Mouse (Mus musculus): ENCODE results near the gene Celsr3.

Celsr3 gene

DNA sequence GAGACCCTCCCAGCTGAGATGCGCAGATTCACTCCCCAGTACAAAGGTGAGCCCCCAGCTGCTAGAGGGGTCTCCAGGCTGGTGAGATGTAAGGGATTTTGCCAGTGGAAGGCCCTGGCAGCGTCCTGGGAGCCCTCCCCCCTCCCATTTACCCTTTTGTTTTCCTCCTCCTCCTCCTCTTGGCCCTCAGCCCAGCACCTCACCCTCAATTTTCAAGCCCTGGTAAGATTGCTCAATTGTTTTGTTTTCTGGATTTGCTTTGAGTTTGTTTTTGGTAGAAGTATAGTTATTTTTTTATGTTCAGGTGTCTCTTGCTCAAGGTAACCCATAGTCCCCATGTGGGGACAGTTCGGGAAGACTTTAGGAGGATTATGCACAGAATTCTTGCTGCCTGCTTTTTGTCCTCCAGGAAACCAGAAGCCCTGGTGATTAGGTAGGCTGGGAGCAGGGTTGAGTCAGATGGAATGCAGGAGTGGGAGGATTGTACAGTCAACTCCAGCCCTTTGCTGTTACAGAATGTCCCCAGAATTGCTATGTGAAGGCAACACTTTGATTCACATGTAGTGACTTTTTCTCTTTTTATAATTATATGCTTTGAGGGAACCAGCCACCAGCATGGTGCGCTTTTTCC lies 29.7 kb upstream of the Celsr3 start:
- CTCF ChIA-PET, result interaction anchor here in 1 of 4 experiments (0.7 to 1.0 kb wide), 2 partner anchors 10 to 23 kb away, joined by 3 to 4 read pairs; no protein-coding TSS in a partner anchor
- POLR2A ChIA-PET, result interaction anchor here in 3 of 4 experiments (0.7 to 2.1 kb wide), 10 partner anchors 10 to 195 kb away, joined by 3 to 8 read pairs (median 3); partner anchors contain the start of gene Pfkfb4 (in 1 of the 3)

DNA sequence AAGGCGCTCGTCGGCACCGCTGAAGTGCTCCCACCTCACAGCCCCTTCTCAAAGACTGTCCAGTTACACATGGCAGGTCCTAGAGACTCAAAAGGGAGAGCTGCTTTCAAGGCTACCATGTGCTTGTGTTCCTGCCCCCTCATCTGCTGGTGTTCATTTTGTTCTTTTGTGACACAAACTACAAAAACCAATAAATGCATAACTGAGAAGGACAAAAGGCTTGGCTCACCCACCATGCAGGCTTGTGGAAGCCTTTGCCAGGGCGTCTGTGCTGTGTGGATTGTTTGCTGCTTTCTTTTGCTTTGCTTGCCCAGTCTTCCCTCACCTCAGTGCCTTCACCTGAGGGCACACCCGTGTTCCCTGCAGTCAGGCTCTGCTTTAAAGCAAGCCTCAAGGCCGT lies 28.6 kb upstream of the Celsr3 start:
- ChIA-PET CTCF (interaction anchor here in 1 of 4 experiments (0.6 kb wide), 1 partner anchor 11 kb away, joined by 3 read pairs; no protein-coding TSS in a partner anchor), POLR2A (interaction anchor here in 2 of 4 experiments (0.6 to 2.1 kb wide), 4 partner anchors 12 to 95 kb away, joined by 3 to 6 read pairs (median 4); partner anchors contain the start of gene Nckipsd (in 1 of the 2))

DNA sequence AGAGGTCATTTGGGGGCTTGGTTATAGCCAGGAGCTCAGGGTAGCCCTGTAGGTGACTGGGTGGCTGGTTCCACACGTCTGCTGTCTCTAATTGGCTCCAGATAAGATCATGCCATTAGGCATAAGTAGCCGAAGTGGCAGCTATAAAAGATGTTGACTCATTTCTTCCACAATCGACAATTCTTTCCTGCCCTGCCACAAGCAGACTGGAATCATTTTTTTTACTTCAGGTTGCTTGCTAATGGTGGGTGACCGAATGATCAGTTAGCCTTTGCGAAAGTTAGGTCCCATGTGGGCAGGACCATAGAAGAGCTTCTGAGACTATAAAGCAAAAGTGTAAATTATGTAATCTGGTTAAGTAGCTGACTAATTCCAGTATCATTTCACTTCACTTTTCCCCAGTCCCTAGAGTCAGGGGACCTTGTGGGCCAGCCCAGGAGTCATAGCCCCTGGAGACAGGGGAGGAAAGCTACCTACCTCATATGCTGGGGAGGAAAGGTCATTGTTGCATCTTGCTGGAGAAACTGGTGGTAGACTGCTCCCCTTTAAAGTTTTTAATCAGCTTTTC lies 27.5 kb upstream of the Celsr3 start:
- CTCF ChIA-PET, result no interaction called here
- POLR2A ChIA-PET, result interaction anchor here in 3 of 4 experiments (0.5 to 2.1 kb wide), 6 partner anchors 10 to 269 kb away, joined by 3 to 6 read pairs (median 3); partner anchors contain the start of gene Nckipsd (in 1 of the 3)

DNA sequence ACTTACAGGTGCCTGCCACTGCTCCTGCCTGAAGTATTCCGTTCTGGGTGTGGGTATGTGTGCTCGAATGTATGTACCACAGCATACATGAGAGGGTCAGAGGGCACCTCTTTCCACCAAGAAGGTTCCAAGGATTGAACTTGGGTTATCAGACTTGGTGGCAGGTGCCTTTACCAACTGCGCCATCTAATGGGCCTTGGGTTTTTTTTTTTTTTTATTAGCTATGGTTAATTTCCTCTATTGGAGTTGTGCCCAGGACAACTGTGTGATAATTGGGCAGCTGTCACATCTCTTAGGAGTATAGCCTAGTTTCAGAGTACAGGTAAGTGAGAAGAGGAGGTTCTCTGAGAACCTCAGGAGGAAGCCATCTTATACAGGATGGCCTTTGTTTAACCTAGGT lies 26.6 kb upstream of the Celsr3 start:
- POLR2A ChIA-PET, result interaction anchor here in 2 of 4 experiments (0.6 to 2.1 kb wide), 4 partner anchors 9 to 388 kb away, joined by 3 to 6 read pairs (median 3); partner anchors contain the start of gene Nckipsd (in 1 of the 2)

DNA sequence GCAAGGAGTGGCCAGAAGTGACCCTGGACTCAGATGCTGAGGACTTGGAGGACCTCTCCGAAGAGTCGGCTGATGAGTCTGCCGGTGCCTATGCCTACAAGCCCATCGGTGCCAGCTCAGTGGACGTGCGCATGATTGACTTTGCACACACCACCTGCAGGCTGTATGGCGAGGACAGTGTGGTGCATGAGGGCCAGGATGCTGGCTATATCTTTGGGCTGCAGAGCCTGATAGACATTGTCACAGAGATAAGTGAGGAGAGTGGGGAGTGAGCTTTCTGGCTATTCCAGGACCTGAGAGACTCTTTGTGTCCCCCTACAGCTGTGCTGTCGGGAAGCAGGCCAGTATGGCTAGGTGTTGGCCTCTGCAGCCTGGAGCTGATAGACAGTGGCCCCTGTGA lies 20.4 kb upstream of the Celsr3 start:
- CTCF ChIA-PET, result interaction anchor here in 1 of 4 experiments (1.4 kb wide), 2 partner anchors 10 to 17 kb away, joined by 3 read pairs; no protein-coding TSS in a partner anchor

More for the DNA sequence above, 26.6 kb upstream of the Celsr3 start:
- CTCF ChIA-PET, result interaction anchor here in 3 of 4 experiments (0.5 to 1.0 kb wide), 11 partner anchors 9 to 1371 kb away, joined by 3 to 5 read pairs (median 3); no protein-coding TSS in a partner anchor

DNA sequence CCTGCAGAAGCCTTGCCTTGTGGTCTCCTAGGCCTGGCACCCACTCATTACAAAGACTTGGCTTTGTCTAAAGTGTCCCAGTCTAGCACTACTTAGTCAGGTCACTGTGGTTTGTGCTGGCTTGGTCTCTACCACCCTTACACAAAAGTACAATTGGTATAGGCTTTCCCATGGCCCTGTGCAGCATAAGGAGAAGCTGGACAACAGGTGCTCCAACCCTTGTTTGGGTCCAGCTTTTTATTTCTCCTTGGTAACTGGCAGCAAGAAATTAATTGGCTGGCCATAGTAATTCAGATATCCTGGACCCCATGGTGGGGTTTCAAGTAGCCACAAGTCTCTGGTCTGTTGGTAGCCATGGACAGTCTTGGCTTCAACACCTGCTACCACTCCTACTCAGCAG lies 19.7 kb upstream of the Celsr3 start:
- CTCF ChIA-PET, result interaction anchor here in 1 of 4 experiments (1.4 kb wide), 2 partner anchors 10 to 18 kb away, joined by 3 read pairs; no protein-coding TSS in a partner anchor
- POLR2A ChIA-PET, result interaction anchor here in 2 of 4 experiments (0.5 to 4.2 kb wide), 5 partner anchors 14 to 268 kb away, joined by 3 to 37 read pairs (median 3); partner anchors contain the start of genes Celsr3 (in 2 of the 2) and Atrip (in 1 of the 2)

More for the DNA sequence above, 20.4 kb upstream of the Celsr3 start:
- POLR2A ChIA-PET, result interaction anchor here in 3 of 4 experiments (0.5 to 2.8 kb wide), 9 partner anchors 13 to 232 kb away, joined by 3 to 8 read pairs (median 5); partner anchors contain the start of gene Celsr3 (in 1 of the 3)

DNA sequence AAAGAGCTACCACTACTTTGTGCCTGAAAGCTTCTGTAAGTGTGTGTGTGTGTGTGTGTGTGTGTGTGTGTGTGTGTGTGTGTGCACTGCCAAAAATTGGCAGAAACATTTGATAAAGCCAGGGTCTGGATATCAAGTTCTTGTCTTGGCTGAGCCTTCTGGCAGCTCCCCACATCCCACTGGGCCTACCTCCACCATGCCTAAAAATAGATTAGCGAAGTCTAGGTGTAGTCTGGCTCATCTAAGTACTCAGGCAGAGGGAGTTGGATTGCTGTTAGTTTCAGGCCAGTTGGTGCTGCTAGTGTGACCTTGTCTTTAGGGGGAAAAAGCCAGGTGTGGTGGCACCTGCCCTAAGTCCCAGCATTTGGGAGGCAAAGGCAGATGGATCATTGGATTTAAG lies 19.3 kb upstream of the Celsr3 start:
- CTCF ChIA-PET, result interaction anchor here in 1 of 4 experiments (1.4 kb wide), 1 partner anchor 11 kb away, joined by 3 read pairs; no protein-coding TSS in a partner anchor
- POLR2A ChIA-PET, result interaction anchor here in 2 of 4 experiments (0.5 to 4.2 kb wide), 5 partner anchors 13 to 267 kb away, joined by 3 to 37 read pairs (median 3); partner anchors contain the start of genes Celsr3 (in 2 of the 2) and Atrip (in 1 of the 2)

DNA sequence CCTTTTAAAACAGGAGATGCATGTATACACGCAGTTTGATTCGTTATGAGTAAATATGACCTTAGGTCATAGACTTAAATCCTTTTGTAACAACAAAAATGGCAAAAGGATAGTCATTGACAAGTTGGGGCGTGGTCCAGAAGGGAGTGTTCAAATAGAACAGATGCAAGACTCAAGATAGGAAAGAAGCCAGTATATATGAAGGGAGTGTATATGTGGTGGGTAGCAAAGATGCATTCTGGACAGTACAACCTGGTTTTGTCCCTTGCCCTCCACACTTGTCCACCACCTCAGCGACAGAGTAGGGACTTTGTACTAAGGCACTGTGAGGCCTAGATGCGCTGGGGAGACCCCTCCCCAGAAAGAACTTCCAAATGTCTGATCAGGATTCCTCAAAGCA lies 18.4 kb upstream of the Celsr3 start:
- CTCF ChIA-PET, result interaction anchor here in 3 of 4 experiments (0.6 to 2.2 kb wide), 6 partner anchors 11 to 184 kb away, joined by 3 to 10 read pairs (median 3); partner anchors contain the start of gene Pfkfb4 (in 1 of the 3)

DNA sequence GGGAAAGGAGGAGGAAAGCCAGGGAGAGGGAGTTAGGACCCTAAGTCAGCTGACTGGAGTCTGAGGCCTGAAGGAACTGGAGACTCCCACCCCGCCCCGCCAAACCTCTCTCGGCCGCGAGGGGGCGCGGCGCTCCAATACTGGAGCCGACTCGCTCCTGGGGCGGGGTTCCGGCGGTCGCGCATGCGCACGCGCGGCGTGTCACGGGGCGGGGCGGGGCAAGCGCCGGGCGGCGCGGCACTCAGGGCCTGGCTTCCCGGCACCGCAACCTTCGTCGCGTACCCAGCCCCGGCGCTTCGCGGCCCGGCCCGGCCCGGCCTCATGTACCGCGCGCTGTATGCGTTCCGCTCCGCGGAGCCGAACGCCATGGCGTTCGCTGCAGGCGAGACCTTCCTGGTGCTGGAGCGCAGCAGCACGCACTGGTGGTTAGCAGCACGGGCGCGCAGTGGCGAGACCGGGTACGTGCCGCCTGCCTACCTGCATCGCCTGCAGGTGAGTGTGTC lies 17.9 kb upstream of the Celsr3 start, which contains the start of gene Nckipsd:
Nckipsd (plus strand) TSS at position 206 of the 503 bp plus-strand sequence.
- ChIA-PET CTCF (interaction anchor here in 3 of 4 experiments (0.6 to 2.2 kb wide), 6 partner anchors 11 to 183 kb away, joined by 3 to 10 read pairs (median 3); partner anchors contain the start of gene Pfkfb4 (in 1 of the 3)), POLR2A (interaction anchor here in 2 of 4 experiments (0.6 to 4.2 kb wide), 15 partner anchors 10 to 541 kb away, joined by 3 to 37 read pairs (median 4); partner anchors contain the start of genes Celsr3 (in 2 of the 2) and Ndufaf3 (in 1 of the 2))

More for the DNA sequence above, 18.4 kb upstream of the Celsr3 start:
- POLR2A ChIA-PET, result interaction anchor here in 2 of 4 experiments (0.6 to 4.2 kb wide), 6 partner anchors 12 to 240 kb away, joined by 3 to 37 read pairs (median 4); partner anchors contain the start of genes Celsr3 (in 2 of the 2) and Ndufaf3 (in 1 of the 2)

DNA sequence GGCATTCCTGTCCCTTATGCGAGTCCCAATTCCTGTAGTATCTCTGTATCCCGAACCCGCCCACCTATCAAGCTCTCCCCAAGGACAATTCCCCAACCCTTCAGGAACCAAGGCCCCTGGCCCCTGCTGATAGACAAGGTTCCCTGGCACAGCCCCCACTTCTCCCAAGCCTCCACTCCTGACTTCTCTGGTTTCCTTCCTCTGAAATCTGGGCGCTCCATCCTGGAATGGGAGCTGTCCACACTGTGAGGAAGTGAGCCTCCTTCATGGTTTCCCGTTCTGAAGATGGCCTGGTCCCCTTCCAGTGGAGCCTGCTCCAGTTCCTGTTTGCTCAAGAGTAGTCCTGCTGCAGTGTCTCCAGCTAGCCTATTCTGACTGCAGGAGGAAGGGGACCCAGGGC lies 16.9 kb upstream of the Celsr3 start:
- ChIA-PET POLR2A (interaction anchor here in 2 of 4 experiments (0.9 to 4.2 kb wide), 15 partner anchors 10 to 242 kb away, joined by 3 to 37 read pairs (median 3); partner anchors contain the start of genes Celsr3 (in 2 of the 2), Ndufaf3 (in 1 of the 2) and Pfkfb4 (in 1 of the 2)), CTCF (interaction anchor here (0.5 to 2.2 kb wide), 7 partner anchors 9 to 97 kb away, joined by 3 to 10 read pairs (median 5); no protein-coding TSS in a partner anchor)

DNA sequence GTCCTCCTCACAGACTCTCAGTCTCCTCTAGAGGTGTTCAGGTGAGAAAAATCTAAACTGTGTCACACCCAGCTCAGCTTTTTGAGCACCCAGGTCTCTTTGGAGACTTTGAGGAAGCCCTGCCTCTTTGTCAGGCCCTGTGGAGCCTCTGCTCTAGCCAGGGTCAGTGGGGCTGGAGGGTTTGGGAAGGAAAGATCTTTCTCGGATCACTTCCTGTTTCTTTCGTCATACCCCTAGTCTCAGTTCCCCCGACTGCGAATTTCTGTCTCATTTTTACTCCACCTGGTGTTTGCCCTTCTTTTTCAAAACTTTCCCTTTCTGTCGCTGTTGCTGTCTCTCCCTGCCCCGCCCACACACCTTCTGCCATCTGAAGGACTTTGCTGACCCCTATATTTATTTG lies 16.4 kb upstream of the Celsr3 start:
- POLR2A ChIA-PET, result interaction anchor here in 2 of 4 experiments (1.1 to 4.2 kb wide), 8 partner anchors 11 to 242 kb away, joined by 3 to 37 read pairs (median 6); partner anchors contain the start of genes Celsr3 (in 2 of the 2) and Ndufaf3 (in 1 of the 2)
- CTCF ChIA-PET, result interaction anchor here in 2 of 4 experiments (0.8 to 2.2 kb wide), 5 partner anchors 9 to 71 kb away, joined by 3 to 10 read pairs (median 5); no protein-coding TSS in a partner anchor

DNA sequence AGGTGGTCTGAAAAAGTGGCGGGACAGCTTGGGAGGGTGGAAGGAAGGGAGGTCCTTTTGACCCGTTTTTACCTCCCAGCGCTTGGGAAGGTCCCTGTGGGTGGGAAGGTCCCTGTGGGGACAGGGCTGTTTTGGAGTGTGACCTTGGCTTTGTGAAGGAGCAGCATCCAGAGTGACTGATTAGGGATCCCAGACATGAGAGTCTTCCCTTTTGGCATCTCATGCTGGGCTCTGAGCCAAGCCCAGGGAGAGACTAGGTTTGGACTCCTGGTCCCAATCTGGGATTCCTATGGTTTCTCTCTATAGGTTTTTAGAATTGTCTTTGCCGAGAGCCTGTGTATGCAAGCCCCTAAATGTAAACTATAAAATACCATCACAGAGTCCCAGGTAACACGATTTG lies 15.6 kb upstream of the Celsr3 start:
- ChIA-PET POLR2A (interaction anchor here in 1 of 4 experiments (4.2 kb wide), 1 partner anchor 14 kb away, joined by 37 read pairs; the partner anchor contains the start of gene Celsr3), CTCF (no interaction called here)

DNA sequence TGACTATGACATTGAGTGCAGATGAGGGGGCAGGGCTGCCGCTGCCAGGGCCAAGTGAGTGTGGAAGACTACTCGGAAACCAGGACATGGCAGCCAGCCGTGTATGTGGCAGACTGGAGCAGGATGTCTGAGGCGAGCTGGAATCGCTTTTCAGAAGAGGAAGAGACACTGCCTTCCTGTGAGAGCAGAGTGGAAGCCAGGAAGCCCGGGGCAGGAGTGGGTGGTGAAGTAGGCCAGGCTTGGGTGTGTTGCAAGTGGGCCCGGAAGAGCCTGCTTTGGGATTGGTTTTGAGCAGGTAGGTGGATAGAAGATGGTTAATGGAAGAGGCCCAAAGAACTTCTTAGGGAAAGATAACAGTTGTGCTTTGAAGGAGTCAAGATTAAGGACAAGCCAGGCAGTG lies 10.6 kb upstream of the Celsr3 start:
- CTCF ChIA-PET, result no interaction called here
- POLR2A ChIA-PET, result interaction anchor here in 2 of 4 experiments (0.7 to 2.1 kb wide), 7 partner anchors 9 to 255 kb away, joined by 3 to 7 read pairs (median 4); partner anchors contain the start of gene Impdh2 (in 1 of the 2)

DNA sequence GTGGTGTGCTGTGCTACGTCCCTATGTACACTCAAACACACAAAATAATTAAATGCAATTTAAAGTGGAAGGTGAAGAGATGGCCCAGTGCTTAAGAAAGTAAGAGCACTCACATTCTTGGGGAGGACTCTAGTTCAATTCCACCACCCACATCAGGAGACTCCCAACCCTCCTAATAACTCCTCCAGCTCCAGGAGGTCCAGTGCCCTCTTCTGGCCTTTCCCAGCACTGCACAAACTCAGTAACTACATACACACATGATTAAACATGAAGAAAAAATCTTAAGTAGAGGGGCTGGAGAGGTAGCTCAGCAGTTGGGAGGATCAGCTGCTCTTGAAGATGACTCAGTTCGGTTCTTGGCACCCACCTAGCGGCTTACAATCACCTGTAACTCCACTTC lies 6.6 kb upstream of the Celsr3 start:
- ChIA-PET POLR2A (interaction anchor here in 2 of 4 experiments (1.0 to 2.4 kb wide), 7 partner anchors 10 to 260 kb away, joined by 3 to 6 read pairs (median 3); partner anchors contain the start of gene Impdh2 (in 1 of the 2)), CTCF (interaction anchor here in 3 of 4 experiments (0.5 to 2.6 kb wide), 17 partner anchors 8 to 172 kb away, joined by 3 to 14 read pairs (median 3); partner anchors contain the start of genes Nckipsd (in 2 of the 3), Pfkfb4 (in 1 of the 3) and Slc25a20 (in 1 of the 3))

DNA sequence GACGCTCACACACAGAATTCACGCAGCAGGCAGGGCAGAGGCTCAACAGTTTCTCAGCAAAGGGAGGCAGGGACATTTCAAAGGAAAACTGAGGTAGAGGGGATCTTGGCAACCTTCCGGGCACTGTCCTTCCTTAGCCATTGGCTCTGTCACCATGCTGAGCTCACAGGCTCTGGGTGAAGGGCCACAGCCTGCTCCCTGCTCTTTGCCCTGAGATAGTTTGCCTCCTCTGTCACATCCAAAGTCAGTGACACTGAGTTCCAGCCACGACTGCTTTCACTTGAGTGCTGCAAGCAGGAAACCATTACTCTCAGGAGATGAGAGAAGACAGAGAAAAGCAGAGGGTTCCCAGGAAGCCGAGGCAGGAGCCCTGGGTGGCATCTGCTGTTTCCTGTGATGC lies 6.0 kb upstream of the Celsr3 start:
- CTCF ChIA-PET, result interaction anchor here in 3 of 4 experiments (0.5 to 2.6 kb wide), 12 partner anchors 7 to 1189 kb away, joined by 3 to 14 read pairs (median 4); partner anchors contain the start of genes Nckipsd (in 2 of the 3), Pfkfb4 (in 1 of the 3) and Slc25a20 (in 1 of the 3)

DNA sequence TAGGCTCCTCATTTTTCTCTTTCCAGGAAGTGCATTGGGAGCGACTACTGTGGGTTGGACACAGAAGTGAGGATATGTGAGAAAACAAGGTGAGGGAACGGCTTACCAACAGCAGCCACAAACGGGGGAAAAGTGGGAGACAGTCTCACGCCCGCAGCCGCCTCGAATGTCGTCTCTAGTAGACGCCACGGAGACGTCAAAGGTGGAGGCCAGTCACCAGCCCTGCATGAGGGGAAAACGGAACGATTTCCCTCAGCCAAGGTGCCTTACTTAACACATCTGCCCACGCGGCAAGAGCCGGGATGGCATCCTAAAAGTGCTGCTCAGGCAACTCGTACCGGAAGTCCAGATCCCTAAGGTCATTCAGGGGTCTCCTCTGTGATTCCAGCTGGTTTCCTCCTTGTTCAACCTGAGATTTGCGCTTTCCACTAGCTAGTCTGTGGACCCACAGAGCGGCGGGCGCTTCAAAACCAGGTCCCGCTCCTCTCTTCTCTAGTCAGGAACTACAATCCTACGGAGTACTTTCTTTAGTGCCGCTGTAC lies 1.9 kb upstream of the Celsr3 start:
- POLR2A ChIA-PET, result interaction anchor here (0.6 to 4.7 kb wide), 69 partner anchors 8 to 730 kb away, joined by 3 to 40 read pairs (median 6); partner anchors contain the start of genes Pfkfb4 (in 3 of the 4), Nckipsd (in 2 of the 4), Atrip (in 1 of the 4) and Col7a1 (in 1 of the 4)

More for the DNA sequence above, 6.0 kb upstream of the Celsr3 start:
- POLR2A ChIA-PET, result interaction anchor here in 2 of 4 experiments (1.0 to 2.4 kb wide), 8 partner anchors 11 to 131 kb away, joined by 3 to 6 read pairs (median 5); no protein-coding TSS in a partner anchor

More for the DNA sequence above, 1.9 kb upstream of the Celsr3 start:
- CTCF ChIA-PET, result interaction anchor here (0.6 to 2.8 kb wide), 10 partner anchors 8 to 263 kb away, joined by 3 to 10 read pairs (median 4); partner anchors contain the start of genes Nckipsd (in 1 of the 4) and Slc26a6 (in 1 of the 4)

Measured in embryonic stem cell, embryonic (primary cell).